Mouse (Mus musculus): ENCODE measurements at regions not wholly inside any gene's neighbourhood (a gene's known extent, or its start where the extent isn't known, plus 50 kb on each side); places are given as distances from the start of the nearest gene placed in this dataset.

GRCm38 (mm10) chr8:104039526-104039925, 61.9 kb upstream of the Cdh5 start:
- DNase-seq (ENCODE audit: low spot score) = no peak

GRCm38 (mm10) chr8:104041522-104041921, 59.9 kb upstream of the Cdh5 start:
- DNase-seq (ENCODE audit: low spot score) = no peak

DNA sequence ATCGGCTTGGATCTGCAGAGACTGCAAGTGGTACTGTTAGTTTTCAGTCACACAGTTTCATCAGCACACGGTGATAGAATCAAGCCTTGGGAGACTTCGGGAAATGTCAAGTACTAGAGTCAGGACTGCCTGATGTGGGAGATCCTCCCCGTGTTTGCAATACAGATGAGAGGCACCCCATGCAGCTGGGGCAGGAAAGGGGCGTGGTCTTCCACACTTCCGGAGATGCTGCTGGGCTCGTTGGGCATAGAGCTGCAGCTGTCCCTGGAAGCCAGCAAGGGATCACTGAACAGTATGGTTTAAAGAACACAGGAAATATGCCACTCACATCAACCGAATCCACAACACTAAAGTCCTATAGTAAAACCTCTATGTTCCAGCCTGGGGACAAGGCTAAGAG, 59.0 kb upstream of the Cdh5 start:
- no peak for DNase-seq (ENCODE audit: low spot score)

DNA sequence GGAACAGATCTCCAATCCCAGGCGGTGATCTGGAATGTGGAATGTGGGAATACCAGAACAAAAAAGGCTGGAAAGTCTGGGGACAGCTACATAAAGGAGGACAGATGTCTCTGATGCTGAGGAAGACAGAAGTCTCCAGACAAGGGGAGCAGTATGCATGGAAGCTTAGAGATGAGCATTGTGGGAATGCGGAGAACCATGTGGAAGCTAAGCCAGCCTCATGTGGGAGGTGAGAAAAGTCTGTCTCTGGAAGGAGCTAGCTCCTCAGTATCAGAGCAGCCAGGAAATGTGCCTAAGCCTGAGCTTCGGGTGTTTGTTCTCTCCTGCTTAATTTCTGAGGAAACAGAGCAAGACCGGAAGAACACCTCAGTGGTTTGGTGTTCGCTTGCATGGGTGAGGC, 53.4 kb upstream of the Cdh5 start:
- no peak for DNase-seq (ENCODE audit: low spot score)

DNA sequence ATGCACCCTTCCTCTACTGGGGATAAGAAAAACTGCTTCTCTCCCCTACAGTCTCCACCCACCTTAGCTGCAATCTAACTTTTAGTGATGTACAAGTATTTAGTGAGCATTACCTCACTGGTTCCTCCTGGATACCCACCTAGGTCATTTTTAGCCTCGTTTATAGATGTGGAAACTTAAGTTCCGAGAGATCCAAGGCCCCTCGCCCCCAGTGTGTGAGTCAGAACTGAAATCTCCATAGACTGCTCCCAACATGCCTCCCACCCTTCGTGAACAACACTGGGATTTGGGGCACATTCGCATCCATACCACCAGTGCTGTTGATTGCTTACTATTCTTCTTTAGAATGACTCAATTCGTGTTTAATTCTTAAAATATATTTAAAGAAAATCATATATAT, 52.2 kb upstream of the Cdh5 start:
- DNase-seq (ENCODE audit: low spot score) = no peak

- peak; percentile 55 for DNase-seq (ENCODE audit: low spot score)
Measured at GRCm38 (mm10) chr8:104050694-104051539, 50.5 kb upstream of the Cdh5 start.

- DNase-seq (ENCODE audit: low spot score) = no peak
Measured at GRCm38 (mm10) chr8:104051540-104051882, 49.9 kb upstream of the Cdh5 start.
